Mouse (Mus musculus): ENCODE measurements around the gene Ezh1.
"Not testable (repeated sequence)": the region's sequence is repeated elsewhere in the genome, so short reads cannot be mapped to it uniquely, and the experiment has no call there.

DNA sequence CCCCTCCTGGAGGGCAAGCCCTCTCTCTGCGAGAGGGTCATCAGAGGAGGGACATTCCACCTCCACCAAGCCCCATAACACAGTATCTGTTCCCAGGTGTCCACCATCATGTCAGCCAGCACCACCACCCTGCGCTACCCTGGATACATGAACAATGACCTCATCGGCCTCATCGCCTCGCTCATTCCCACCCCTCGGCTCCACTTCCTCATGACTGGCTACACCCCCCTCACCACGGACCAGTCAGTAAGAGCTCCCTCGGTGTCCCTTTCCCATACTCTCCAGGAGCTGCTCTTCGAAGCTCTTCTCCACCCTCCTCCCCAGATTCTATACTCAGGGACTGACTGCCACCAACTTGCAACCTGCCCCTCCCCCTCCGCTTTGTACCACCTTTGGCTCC lies 66.1 kb downstream of the Ezh1 start:
- not testable (repeated sequence) for TF ChIP-seq GATA1 (IDR thresholded peaks at IDR 0.05; ENCODE audit: borderline replicate concordance, low read length); FLI1 (IDR thresholded peaks at IDR 0.05; ENCODE audit: low read length)

All from megakaryocyte, embryonic 14.5 days (primary cell).